Mouse (Mus musculus): ENCODE measurements at regions not wholly inside any gene's neighbourhood (a gene's known extent, or its start where the extent isn't known, plus 50 kb on each side); places are given as distances from the start of the nearest gene placed in this dataset.

GRCm38 (mm10) chr1:129219098-129219497 is 54.0 kb upstream of the Thsd7b start:
- no peak for DNase-seq (ENCODE audit: low read depth in 1 of 2, low spot score in 2 of 2)

- DNase-seq (ENCODE audit: low read depth in 1 of 2, low spot score in 2 of 2), result no peak
Observed at GRCm38 (mm10) chr1:129208806-129209205, 64.3 kb upstream of the Thsd7b start.

GRCm38 (mm10) chr1:129208406-129208805 is 64.7 kb upstream of the Thsd7b start:
- no peak for DNase-seq (ENCODE audit: low read depth in 1 of 2, low spot score in 2 of 2)

- no peak for DNase-seq (ENCODE audit: low read depth in 1 of 2, low spot score in 2 of 2)
Observed at GRCm38 (mm10) chr1:129207674-129208073, 65.4 kb upstream of the Thsd7b start.

- no peak for DNase-seq (ENCODE audit: low read depth in 1 of 2, low spot score in 2 of 2)
Observed at GRCm38 (mm10) chr1:129180174-129180759, 92.8 kb upstream of the Thsd7b start.

GRCm38 (mm10) chr1:129169936-129170335 is 103.2 kb upstream of the Thsd7b start:
- DNase-seq (ENCODE audit: low read depth in 1 of 2, low spot score in 2 of 2), result no peak

- no peak for DNase-seq (ENCODE audit: low read depth in 1 of 2, low spot score in 2 of 2)
Observed at GRCm38 (mm10) chr1:129150643-129151042, 122.5 kb upstream of the Thsd7b start.

GRCm38 (mm10) chr1:129148733-129149388 is 124.2 kb upstream of the Thsd7b start:
- DNase-seq (ENCODE audit: low read depth in 1 of 2, low spot score in 2 of 2), result no peak

GRCm38 (mm10) chr1:129146395-129147094 is 126.6 kb upstream of the Thsd7b start:
- no peak for DNase-seq (ENCODE audit: low read depth in 1 of 2, low spot score in 2 of 2)

- DNase-seq (ENCODE audit: low read depth in 1 of 2, low spot score in 2 of 2), result no peak
Observed at GRCm38 (mm10) chr1:129138783-129139182, 134.3 kb upstream of the Thsd7b start.

GRCm38 (mm10) chr1:129106961-129107557 is 166.0 kb upstream of the Thsd7b start:
- DNase-seq (ENCODE audit: low read depth in 1 of 2, low spot score in 2 of 2), result no peak

- DNase-seq (ENCODE audit: low read depth in 1 of 2, low spot score in 2 of 2), result no peak
Observed at GRCm38 (mm10) chr1:129100997-129101396, 172.1 kb upstream of the Thsd7b start.

- no peak for DNase-seq (ENCODE audit: low read depth in 1 of 2, low spot score in 2 of 2)
Observed at GRCm38 (mm10) chr1:129078274-129078673, 194.8 kb upstream of the Thsd7b start.

GRCm38 (mm10) chr1:129057182-129057581 is 215.9 kb upstream of the Thsd7b start:
- no peak for DNase-seq (ENCODE audit: low read depth in 1 of 2, low spot score in 2 of 2)

GRCm38 (mm10) chr1:129055252-129055651 is 217.8 kb upstream of the Thsd7b start:
- DNase-seq (ENCODE audit: low read depth in 1 of 2, low spot score in 2 of 2), result no peak

GRCm38 (mm10) chr1:129033707-129034106 is 239.4 kb upstream of the Thsd7b start:
- DNase-seq (ENCODE audit: low read depth in 1 of 2, low spot score in 2 of 2), result no peak

GRCm38 (mm10) chr1:129005899-129006298 is 267.2 kb upstream of the Thsd7b start:
- no peak for DNase-seq (ENCODE audit: low read depth in 1 of 2, low spot score in 2 of 2)

- no peak for DNase-seq (ENCODE audit: low read depth in 1 of 2, low spot score in 2 of 2)
Observed at GRCm38 (mm10) chr1:129002286-129002685, 270.8 kb upstream of the Thsd7b start.

- no peak for DNase-seq (ENCODE audit: low read depth in 1 of 2, low spot score in 2 of 2)
Observed at GRCm38 (mm10) chr1:129001766-129002165, 271.3 kb upstream of the Thsd7b start.

GRCm38 (mm10) chr1:128999741-129000517 is 273.2 kb upstream of the Thsd7b start:
- DNase-seq (ENCODE audit: low read depth in 1 of 2, low spot score in 2 of 2), result no peak

- DNase-seq (ENCODE audit: low read depth in 1 of 2, low spot score in 2 of 2), result no peak
Observed at GRCm38 (mm10) chr1:128994655-128995054, 278.4 kb upstream of the Thsd7b start.

Measured in monocyte, adult 2 months (primary cell).